Mouse (Mus musculus) ZHBTc4 (cell line): ENCODE results near the gene Cst10.

ENCODE experiments used
- DNase-seq: peaks from one replicate; pipeline ENCODE4 v3.0.0-alpha.2; 2011; ENCODE audit warnings: low read depth, low spot score

Gene Cst10

DNA sequence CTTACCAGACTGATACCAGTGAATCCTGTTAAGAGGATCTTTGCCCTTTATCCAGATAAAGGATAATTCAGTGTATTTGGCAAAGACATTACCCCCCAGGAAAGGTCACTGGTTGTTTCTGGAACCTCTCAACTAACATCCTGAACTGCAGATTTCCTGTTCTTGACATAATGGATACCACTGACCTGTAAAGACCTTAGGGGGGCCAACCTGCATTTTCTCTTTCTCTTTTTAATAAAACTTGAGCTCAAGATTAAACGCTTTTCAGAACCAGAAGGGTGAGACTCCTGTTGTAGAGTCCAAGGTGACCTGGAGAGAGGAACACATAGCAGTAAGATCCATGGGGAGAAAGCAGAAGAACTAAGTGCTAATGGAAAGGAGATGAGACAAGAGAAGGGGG, at the start of gene Cst10:
Gene Cst10, plus strand, starts transcription at position 301 of the 400 bp plus-strand sequence.
- DNase-seq: no peak

DNA sequence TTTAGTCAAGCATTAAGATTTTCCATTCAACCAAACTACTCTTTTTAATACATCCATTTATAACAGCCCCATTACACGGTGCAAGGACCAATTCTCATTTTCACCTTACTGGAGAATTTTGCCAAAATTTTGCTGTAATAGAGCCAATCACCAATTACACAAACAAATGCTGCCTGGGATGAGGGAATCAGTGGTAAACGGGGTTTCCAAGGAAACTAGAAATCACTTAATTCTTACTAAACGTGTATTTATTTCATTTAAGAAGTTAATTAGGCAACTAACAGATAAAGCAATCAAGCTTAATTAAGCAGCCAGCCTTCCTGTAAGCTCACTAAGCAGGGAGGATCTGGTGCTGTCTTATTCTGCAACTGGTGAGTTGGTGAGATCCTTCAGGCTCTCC, 11.9 kb upstream of the Cst10 start:
- no peak for DNase-seq

DNA sequence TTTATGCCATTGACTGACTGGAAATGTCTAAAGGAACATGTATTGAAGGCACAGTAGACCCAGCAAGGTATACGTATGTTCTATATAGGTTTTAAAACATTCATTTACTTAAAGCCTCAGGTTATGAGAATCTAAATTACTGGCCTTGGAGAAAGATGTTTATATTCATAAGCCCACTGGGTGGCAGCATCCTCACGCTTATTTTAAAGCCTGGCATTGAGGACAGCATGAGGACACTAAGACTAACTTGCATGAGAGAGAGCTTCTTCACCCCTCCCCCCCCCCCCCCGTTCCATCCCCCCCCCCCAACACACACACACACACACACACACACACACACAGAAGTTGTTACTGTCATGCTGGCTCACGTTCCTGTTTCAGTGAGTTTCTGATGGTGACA, 17.7 kb downstream of the Cst10 start:
- DNase-seq: peak; percentile 47
